Mouse (Mus musculus): ENCODE measurements around the gene Atp6v1g2. TPM values are rescaled to one million over a fixed set of nuclear protein-coding genes. Genes with fewer than 3 reads are reported as not detected.

Atp6v1g2 gene
- polyA plus RNA-seq, 1 experiment: 1.4 TPM

- Histone ChIP-seq H3K4me3 (ENCODE audit: insufficient read depth, poor library complexity, severe bottlenecking) (peak overlapping the region; percentile 51), H3K79me3 (ENCODE audit: low read depth) (peaks cover 15% of the 10 kb centered on the region), H3K27me3 (ENCODE audit: control insufficient read depth, insufficient read depth, insufficient read length) (no peaks in the 10 kb centered on the region), H3ac (ENCODE audit: control insufficient read depth, insufficient read length, low read depth) (peak overlapping the region; percentile 76), H3K36me3 (ENCODE audit: control insufficient read depth, insufficient read depth) (peaks cover 21% of the 10 kb centered on the region), H3K79me2 (ENCODE audit: control insufficient read depth, insufficient read depth) (peaks cover 40% of the 10 kb centered on the region)
- TF ChIP-seq MAX (IDR thresholded peaks at IDR 0.05) (no peak), CEBPB (IDR thresholded peaks at IDR 0.05; ENCODE audit: low read depth) (no peak), FOSL1 (IDR thresholded peaks at IDR 0.05; ENCODE audit: insufficient read depth, low read length, poor library complexity, severe bottlenecking) (no peak), MYOD1 (IDR thresholded peaks at IDR 0.05; ENCODE audit: control insufficient read depth, insufficient read length, low read depth) (peak; percentile 85), MYOG (IDR thresholded peaks at IDR 0.05; ENCODE audit: control insufficient read depth, extremely low read depth, insufficient read length) (no peak), USF1 (IDR thresholded peaks at IDR 0.05; ENCODE audit: low read depth) (no peak), CTCF (IDR thresholded peaks at IDR 0.05; ENCODE audit: control insufficient read depth, insufficient read depth, insufficient read length) (peak; percentile 88)
These were observed 2.9 kb downstream of the Atp6v1g2 start for GRCm38 (mm10) chr17:35236390-35236746.

GRCm38 (mm10) chr17:35236996-35237395 lies 3.5 kb downstream of the Atp6v1g2 start:
- no peaks in the 10 kb centered on the region for H3K27me3 ChIP-seq (ENCODE audit: control insufficient read depth, insufficient read depth, insufficient read length)
- H3K79me3 ChIP-seq (ENCODE audit: low read depth): peaks cover 15% of the 10 kb centered on the region
- no peak overlapping the region for H3ac ChIP-seq (ENCODE audit: control insufficient read depth, insufficient read length, low read depth)
- H3K36me3 ChIP-seq (ENCODE audit: control insufficient read depth, insufficient read depth): peaks cover 16% of the 10 kb centered on the region
- H3K4me3 ChIP-seq (ENCODE audit: insufficient read depth, poor library complexity, severe bottlenecking): no peak overlapping the region
- no peak for TF ChIP-seq MAX (IDR thresholded peaks at IDR 0.05)
- TF ChIP-seq FOSL1 (IDR thresholded peaks at IDR 0.05; ENCODE audit: insufficient read depth, low read length, poor library complexity, severe bottlenecking): no peak
- no peak for TF ChIP-seq MYOG (IDR thresholded peaks at IDR 0.05; ENCODE audit: control insufficient read depth, extremely low read depth, insufficient read length)
- no peak for TF ChIP-seq CEBPB (IDR thresholded peaks at IDR 0.05; ENCODE audit: low read depth)
- TF ChIP-seq MYOD1 (IDR thresholded peaks at IDR 0.05; ENCODE audit: control insufficient read depth, insufficient read length, low read depth): no peak
- TF ChIP-seq USF1 (IDR thresholded peaks at IDR 0.05; ENCODE audit: low read depth): no peak
- TF ChIP-seq CTCF (IDR thresholded peaks at IDR 0.05; ENCODE audit: control insufficient read depth, insufficient read depth, insufficient read length): no peak
- peaks cover 38% of the 10 kb centered on the region for H3K79me2 ChIP-seq (ENCODE audit: control insufficient read depth, insufficient read depth)

- Histone ChIP-seq H3K79me2 (ENCODE audit: control insufficient read depth, insufficient read depth) (peaks cover 38% of the 10 kb centered on the region), H3K79me3 (ENCODE audit: low read depth) (peaks cover 19% of the 10 kb centered on the region), H3K27me3 (ENCODE audit: control insufficient read depth, insufficient read depth, insufficient read length) (no peaks in the 10 kb centered on the region), H3K4me3 (ENCODE audit: insufficient read depth, poor library complexity, severe bottlenecking) (no peak overlapping the region), H3K36me3 (ENCODE audit: control insufficient read depth, insufficient read depth) (peaks cover 12% of the 10 kb centered on the region), H3ac (ENCODE audit: control insufficient read depth, insufficient read length, low read depth) (no peak overlapping the region)
- TF ChIP-seq MAX (IDR thresholded peaks at IDR 0.05): no peak
- TF ChIP-seq USF1 (IDR thresholded peaks at IDR 0.05; ENCODE audit: low read depth): no peak
- no peak for TF ChIP-seq FOSL1 (IDR thresholded peaks at IDR 0.05; ENCODE audit: insufficient read depth, low read length, poor library complexity, severe bottlenecking)
- TF ChIP-seq MYOG (IDR thresholded peaks at IDR 0.05; ENCODE audit: control insufficient read depth, extremely low read depth, insufficient read length): no peak
- TF ChIP-seq CEBPB (IDR thresholded peaks at IDR 0.05; ENCODE audit: low read depth): no peak
- no peak for TF ChIP-seq MYOD1 (IDR thresholded peaks at IDR 0.05; ENCODE audit: control insufficient read depth, insufficient read length, low read depth)
- TF ChIP-seq CTCF (IDR thresholded peaks at IDR 0.05; ENCODE audit: control insufficient read depth, insufficient read depth, insufficient read length): no peak
These were observed 4.0 kb downstream of the Atp6v1g2 start for GRCm38 (mm10) chr17:35237504-35237903.

- Histone ChIP-seq H3K4me3 (ENCODE audit: insufficient read depth, poor library complexity, severe bottlenecking) (no peak overlapping the region), H3K27me3 (ENCODE audit: control insufficient read depth, insufficient read depth, insufficient read length) (no peaks in the 10 kb centered on the region), H3K36me3 (ENCODE audit: control insufficient read depth, insufficient read depth) (peaks cover 20% of the 10 kb centered on the region), H3K79me2 (ENCODE audit: control insufficient read depth, insufficient read depth) (peaks cover 38% of the 10 kb centered on the region), H3ac (ENCODE audit: control insufficient read depth, insufficient read length, low read depth) (no peak overlapping the region), H3K79me3 (ENCODE audit: low read depth) (peaks cover 27% of the 10 kb centered on the region)
- TF ChIP-seq MAX (IDR thresholded peaks at IDR 0.05) (no peak), MYOD1 (IDR thresholded peaks at IDR 0.05; ENCODE audit: control insufficient read depth, insufficient read length, low read depth) (no peak), CTCF (IDR thresholded peaks at IDR 0.05; ENCODE audit: control insufficient read depth, insufficient read depth, insufficient read length) (no peak), CEBPB (IDR thresholded peaks at IDR 0.05; ENCODE audit: low read depth) (no peak), USF1 (IDR thresholded peaks at IDR 0.05; ENCODE audit: low read depth) (no peak), MYOG (IDR thresholded peaks at IDR 0.05; ENCODE audit: control insufficient read depth, extremely low read depth, insufficient read length) (no peak), FOSL1 (IDR thresholded peaks at IDR 0.05; ENCODE audit: insufficient read depth, low read length, poor library complexity, severe bottlenecking) (no peak)
These were observed 6.2 kb downstream of the Atp6v1g2 start for GRCm38 (mm10) chr17:35239700-35240099.

- peaks cover 41% of the 10 kb centered on the region for H3K79me2 ChIP-seq (ENCODE audit: control insufficient read depth, insufficient read depth)
- peak overlapping the region; percentile 39 for H3ac ChIP-seq (ENCODE audit: control insufficient read depth, insufficient read length, low read depth)
- TF ChIP-seq CEBPB (IDR thresholded peaks at IDR 0.05; ENCODE audit: low read depth) (no peak), CTCF (IDR thresholded peaks at IDR 0.05; ENCODE audit: control insufficient read depth, insufficient read depth, insufficient read length) (no peak), MAX (IDR thresholded peaks at IDR 0.05) (no peak), USF1 (IDR thresholded peaks at IDR 0.05; ENCODE audit: low read depth) (no peak), MYOG (IDR thresholded peaks at IDR 0.05; ENCODE audit: control insufficient read depth, extremely low read depth, insufficient read length) (no peak), FOSL1 (IDR thresholded peaks at IDR 0.05; ENCODE audit: insufficient read depth, low read length, poor library complexity, severe bottlenecking) (no peak), MYOD1 (IDR thresholded peaks at IDR 0.05; ENCODE audit: control insufficient read depth, insufficient read length, low read depth) (no peak)
- H3K36me3 ChIP-seq (ENCODE audit: control insufficient read depth, insufficient read depth): peaks cover 29% of the 10 kb centered on the region
- H3K27me3 ChIP-seq (ENCODE audit: control insufficient read depth, insufficient read depth, insufficient read length): no peaks in the 10 kb centered on the region
- H3K79me3 ChIP-seq (ENCODE audit: low read depth): peaks cover 37% of the 10 kb centered on the region
- peak overlapping the region; percentile 91 for H3K4me3 ChIP-seq (ENCODE audit: insufficient read depth, poor library complexity, severe bottlenecking)
These were observed 7.2 kb downstream of the Atp6v1g2 start for GRCm38 (mm10) chr17:35240384-35241304.
